Mouse (Mus musculus) forebrain, embryonic 12.5 days (tissue): ENCODE measurements around the gene Scube2. TPM values are rescaled to one million over a fixed set of nuclear protein-coding genes. Genes with fewer than 3 reads are reported as not detected.

Source experiments
- ATAC-seq: fragments of 200-750 bp; cut with Nextera tagmentation; 2 replicates; pipeline ENCODE4 v1.8.0; 2017; ENCODE audit warnings: moderate TSS enrichment; ENCODE audit not compliant: low FRiP score
- H3K27ac ChIP-seq: fragments of 300-500 bp; sonication (generic); 2 replicates; pipeline ENCODE4 v1.5.1; 2016; ENCODE audit warnings: mild to moderate bottlenecking
- H3K27me3 ChIP-seq: fragments of 300-500 bp; sonication (generic); 2 replicates; pipeline ENCODE4 v1.6.1; 2016; ENCODE audit warnings: mild to moderate bottlenecking
- H3K36me3 ChIP-seq: fragments of 300-500 bp; sonication (generic); replicated peaks from 2 replicates; pipeline ENCODE4 v1.6.1; 2016; ENCODE audit warnings: mild to moderate bottlenecking
- H3K4me1 ChIP-seq: fragments of 300-500 bp; sonication (generic); 2 replicates; pipeline ENCODE4 v1.6.1; 2016
- H3K4me2 ChIP-seq: fragments of 300-500 bp; sonication (generic); 2 replicates; pipeline ENCODE4 v1.6.1; 2016; ENCODE audit warnings: mild to moderate bottlenecking, moderate library complexity
- H3K4me3 ChIP-seq: fragments of 300-500 bp; sonication (generic); replicated peaks from 2 replicates; pipeline ENCODE4 v1.5.1; 2016; ENCODE audit warnings: mild to moderate bottlenecking
- H3K9ac ChIP-seq: fragments of 300-500 bp; sonication (generic); 2 replicates; pipeline ENCODE4 v1.6.1; 2016; ENCODE audit warnings: mild to moderate bottlenecking
- H3K9me3 ChIP-seq: fragments of 300-500 bp; sonication (generic); 2 replicates; pipeline ENCODE4 v1.6.1; 2016
- WGBS: fragments of 180-500 bp; shearing (Covaris S2); methylation state at CpG from one replicate; pipeline ENCODE4 v1.1.7; 2016; 5-methylcytosine and 5-hydroxymethylcytosine counted together
- polyA plus RNA-seq: library from polyadenylated mRNA; unstranded; fragments of >200 nt; fragmentation: Nextera tagmentation; extraction: Ambion mirVana; gene quantifications from 2 replicates; pipeline ENCODE4 v1.2.1, GENCODE M21; 2016

The Scube2 gene
- polyA plus RNA-seq, 1 experiment from 2014 or later, result 1.5 TPM

DNA sequence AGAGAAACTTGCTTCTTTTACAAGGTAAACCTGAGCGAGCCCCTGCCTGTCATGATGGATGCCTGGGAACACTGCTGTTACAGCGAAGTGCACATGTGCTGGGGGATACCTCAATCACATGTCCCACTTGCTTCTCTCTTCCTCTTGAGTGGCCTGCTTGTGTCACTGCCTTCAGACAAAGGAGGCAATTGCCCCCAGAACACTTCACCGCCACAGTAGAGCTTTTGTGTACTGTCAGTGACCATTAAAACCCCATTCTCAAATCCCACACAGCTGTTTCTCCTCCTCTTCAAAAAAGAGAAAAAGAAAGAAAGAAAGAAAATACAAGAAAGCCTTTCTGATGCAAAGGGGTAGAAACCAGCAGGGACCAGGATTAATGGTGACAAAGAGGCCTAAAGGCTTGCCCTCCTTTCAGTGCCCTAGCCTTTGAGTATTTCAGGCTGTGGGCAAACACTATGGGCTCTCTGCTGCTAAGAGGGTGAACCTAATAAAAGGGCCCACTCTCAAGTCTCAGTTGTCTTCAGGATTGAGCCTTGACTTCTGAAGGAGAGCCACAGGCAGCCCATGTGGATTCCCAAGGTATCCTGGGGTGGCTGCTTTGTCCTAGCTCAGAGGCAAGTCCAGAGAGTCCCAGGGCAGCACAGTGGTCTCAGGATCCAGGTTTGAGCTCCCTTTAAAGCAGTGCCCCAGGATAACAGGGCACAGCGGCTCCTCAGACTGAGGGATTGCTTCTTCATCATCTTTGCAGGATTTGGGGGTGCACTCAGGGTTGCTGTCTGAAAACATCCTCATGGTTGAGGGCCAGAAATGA lies 51.9 kb downstream of the Scube2 start:
- Histone ChIP-seq H3K36me3 (no peaks in the 10 kb centered on the region), H3K4me2 (no peak overlapping the region), H3K9ac (no peak overlapping the region), H3K27ac (no peak overlapping the region), H3K4me3 (no peak overlapping the region), H3K27me3 (peaks cover 85% of the 10 kb centered on the region), H3K4me1 (peaks cover 22% of the 10 kb centered on the region), H3K9me3 (no peaks in the 10 kb centered on the region)
- ATAC-seq, result peak; percentile 51; the same call in 1 of the 2 replicates
- 6% methylated on average over 4 of the region's 4 CpGs for WGBS

DNA sequence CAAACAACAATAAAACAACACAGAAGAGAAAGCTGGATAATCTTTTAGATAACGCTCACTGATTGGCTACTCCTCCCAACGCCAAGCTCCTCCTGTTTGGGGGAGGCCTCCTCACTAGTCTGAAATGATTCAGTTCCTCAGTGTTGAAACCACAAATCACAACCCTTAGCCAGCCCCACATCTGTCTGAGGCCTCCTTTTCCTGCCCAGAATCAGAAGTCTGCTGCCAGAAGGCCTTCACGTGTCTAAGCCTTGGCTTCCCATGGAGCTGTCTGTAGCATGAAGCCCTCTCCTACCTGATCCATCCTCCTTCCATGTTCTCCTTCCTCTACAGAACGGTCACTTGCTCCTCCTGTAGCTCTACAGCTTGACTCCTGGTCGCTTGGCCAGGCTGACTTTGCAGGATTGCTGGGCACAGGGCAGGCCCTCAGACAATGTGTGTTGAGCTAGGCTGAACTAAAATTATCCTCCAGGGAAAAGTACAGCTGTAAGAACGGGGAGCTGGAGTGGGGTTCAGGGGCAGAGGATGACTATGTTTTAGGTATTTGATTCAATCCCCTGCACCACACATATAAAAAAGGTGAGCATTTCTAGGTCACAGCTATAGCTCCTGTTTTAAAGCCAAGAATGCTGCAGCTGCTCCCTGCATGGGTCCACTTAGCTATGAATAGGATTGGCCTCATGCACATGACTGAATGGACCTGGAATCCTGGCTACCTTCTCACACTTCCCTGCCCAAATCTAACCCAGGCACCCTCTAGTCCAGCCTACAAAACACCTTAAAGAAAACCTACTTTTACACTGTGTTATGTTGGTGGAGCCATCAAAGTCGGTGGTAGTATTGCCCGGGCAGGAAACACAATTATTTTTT lies 57.6 kb downstream of the Scube2 start:
- Histone ChIP-seq H3K4me1 (peaks cover 3% of the 10 kb centered on the region; the same call in 1 of the 2 replicates), H3K9me3 (no peaks in the 10 kb centered on the region), H3K36me3 (no peaks in the 10 kb centered on the region), H3K9ac (no peak overlapping the region), H3K27ac (no peak overlapping the region), H3K27me3 (peaks cover 86% of the 10 kb centered on the region), H3K4me2 (no peak overlapping the region), H3K4me3 (no peak overlapping the region)
- ATAC-seq, result no peak
- 75% methylated on average over 8 of the region's 8 CpGs for WGBS

DNA sequence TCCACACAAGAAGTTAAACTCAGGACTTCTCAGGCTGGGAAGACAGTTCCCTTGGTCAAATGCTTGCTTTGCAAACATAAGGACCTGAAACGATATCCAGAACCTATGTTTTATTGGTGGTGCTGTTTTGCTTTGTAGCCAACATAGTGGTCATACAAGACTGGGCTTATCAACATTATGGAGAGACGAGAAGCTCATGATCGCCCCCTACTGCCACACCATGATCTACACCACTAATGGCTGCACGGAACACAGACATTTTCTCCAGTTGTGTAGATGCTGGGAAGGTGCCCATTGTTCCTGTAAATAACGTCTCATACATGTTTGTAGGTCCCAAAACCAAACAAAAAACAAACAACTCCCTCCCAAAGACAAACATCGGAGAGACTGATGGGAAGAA lies 60.6 kb downstream of the Scube2 start:
- H3K4me1 ChIP-seq, result no peaks in the 10 kb centered on the region
- no peak overlapping the region for H3K4me2 ChIP-seq
- no peaks in the 10 kb centered on the region for H3K36me3 ChIP-seq
- no peaks in the 10 kb centered on the region for H3K9me3 ChIP-seq
- no peak overlapping the region for H3K4me3 ChIP-seq
- H3K9ac ChIP-seq, result no peak overlapping the region
- H3K27ac ChIP-seq, result no peak overlapping the region
- no peak for ATAC-seq
- 75% methylated on average over 6 of the region's 6 CpGs for WGBS
- peaks cover 80% of the 10 kb centered on the region for H3K27me3 ChIP-seq

DNA sequence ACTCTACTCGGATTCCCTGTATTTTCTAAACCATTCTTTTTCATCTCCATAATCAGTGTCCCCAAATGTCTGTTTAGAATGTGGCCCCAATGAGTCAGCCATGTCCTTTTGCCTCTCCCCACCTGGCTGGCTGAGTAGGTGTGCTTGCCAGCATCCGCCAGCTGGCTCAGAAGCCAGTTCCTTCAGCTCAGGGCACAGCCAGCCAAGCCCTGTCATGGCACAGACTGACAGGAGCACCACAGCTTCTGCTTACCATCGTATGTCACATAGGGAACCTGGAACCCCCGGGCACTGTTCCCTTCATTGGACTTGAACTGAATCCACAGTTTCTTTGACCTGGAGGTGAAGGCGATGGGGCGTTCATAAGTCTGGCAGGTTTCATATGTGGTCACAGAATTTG lies 61.1 kb downstream of the Scube2 start:
- WGBS, result 93% methylated on average over 6 of the region's 6 CpGs
- no peak overlapping the region for H3K4me2 ChIP-seq
- H3K27ac ChIP-seq, result no peak overlapping the region
- no peak for ATAC-seq
- no peaks in the 10 kb centered on the region for H3K36me3 ChIP-seq
- H3K9me3 ChIP-seq, result no peaks in the 10 kb centered on the region
- peaks cover 77% of the 10 kb centered on the region for H3K27me3 ChIP-seq
- H3K4me1 ChIP-seq, result no peaks in the 10 kb centered on the region
- no peak overlapping the region for H3K9ac ChIP-seq
- no peak overlapping the region for H3K4me3 ChIP-seq

DNA sequence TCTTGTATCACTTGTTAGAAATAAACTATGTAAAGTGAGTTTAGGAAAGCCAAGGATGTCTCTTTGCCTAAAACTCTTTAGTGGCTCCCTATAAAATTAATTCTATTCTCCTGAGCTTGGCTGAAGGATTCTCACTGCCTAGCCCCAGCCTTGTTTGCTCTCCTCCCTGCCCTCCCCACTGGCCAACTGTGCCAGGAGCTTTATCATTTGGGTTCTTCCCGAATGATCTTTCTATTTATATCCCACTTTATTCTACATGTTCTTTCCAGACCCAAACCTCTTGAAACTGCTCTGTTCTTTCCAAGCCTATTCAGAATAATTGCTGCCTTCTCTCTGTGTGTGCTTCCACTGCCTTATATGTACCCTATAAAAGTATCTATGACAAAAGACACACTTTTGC lies 62.0 kb downstream of the Scube2 start:
- 70% methylated on average over 1 of the region's 1 CpGs for WGBS

DNA sequence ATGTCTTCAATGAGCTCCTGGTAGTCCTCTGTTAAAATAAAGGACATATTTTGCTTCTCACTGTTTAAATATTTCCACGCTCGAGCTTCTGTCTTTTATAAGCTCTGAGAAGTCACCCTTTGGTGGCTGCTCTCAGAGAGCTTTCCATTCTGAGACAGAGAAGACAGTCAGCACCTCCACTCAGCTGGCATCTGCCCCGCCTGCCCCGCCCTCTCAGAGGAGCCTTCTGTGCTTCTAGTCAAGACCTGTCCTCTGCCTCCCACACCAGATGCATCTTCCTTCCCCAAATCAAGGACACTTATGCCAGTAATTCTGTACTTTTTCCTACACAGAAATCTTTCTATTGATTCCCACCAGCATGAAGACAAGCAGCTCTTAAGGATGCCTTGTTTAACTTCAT lies 64.9 kb downstream of the Scube2 start:
- H3K9me3 ChIP-seq, result no peaks in the 10 kb centered on the region
- H3K27ac ChIP-seq, result no peak overlapping the region
- H3K4me3 ChIP-seq, result no peak overlapping the region
- 95% methylated on average over 4 of the region's 4 CpGs for WGBS
- H3K36me3 ChIP-seq, result no peaks in the 10 kb centered on the region
- no peak overlapping the region for H3K9ac ChIP-seq
- no peaks in the 10 kb centered on the region for H3K4me1 ChIP-seq
- H3K27me3 ChIP-seq, result peaks cover 46% of the 10 kb centered on the region
- no peak overlapping the region for H3K4me2 ChIP-seq
- ATAC-seq, result no peak

More for the DNA sequence above, 62.0 kb downstream of the Scube2 start:
- H3K9ac ChIP-seq, result no peak overlapping the region
- H3K27me3 ChIP-seq, result peaks cover 69% of the 10 kb centered on the region
- no peaks in the 10 kb centered on the region for H3K36me3 ChIP-seq
- no peaks in the 10 kb centered on the region for H3K4me1 ChIP-seq
- no peak overlapping the region for H3K4me2 ChIP-seq
- H3K4me3 ChIP-seq, result no peak overlapping the region
- H3K27ac ChIP-seq, result no peak overlapping the region
- H3K9me3 ChIP-seq, result no peaks in the 10 kb centered on the region
- ATAC-seq, result no peak

DNA sequence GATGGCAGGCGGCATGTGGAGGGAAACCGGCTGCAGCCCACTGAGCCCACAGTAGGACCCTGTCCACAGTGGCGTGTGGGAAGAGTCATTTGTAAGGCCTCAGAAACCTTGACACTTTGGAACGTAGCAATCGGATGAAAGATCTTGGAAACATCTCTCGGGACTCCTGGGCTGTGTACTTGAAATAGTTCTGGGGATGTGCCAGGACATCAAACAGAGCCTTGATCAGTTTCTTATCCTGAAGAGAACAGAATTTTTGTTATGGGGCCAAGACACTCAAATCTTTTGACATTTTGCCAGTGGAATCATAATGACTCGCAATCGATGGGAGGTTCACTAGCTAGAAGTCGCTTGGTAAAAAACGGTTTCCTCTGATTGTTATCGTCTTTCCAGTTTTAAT lies 66.3 kb downstream of the Scube2 start:
- Histone ChIP-seq H3K36me3 (no peaks in the 10 kb centered on the region), H3K9me3 (no peaks in the 10 kb centered on the region), H3K4me1 (no peaks in the 10 kb centered on the region), H3K4me2 (no peak overlapping the region), H3K27ac (no peak overlapping the region), H3K4me3 (no peak overlapping the region), H3K27me3 (peaks cover 44% of the 10 kb centered on the region), H3K9ac (no peak overlapping the region)
- ATAC-seq, result no peak
- 89% methylated on average over 11 of the region's 11 CpGs for WGBS

DNA sequence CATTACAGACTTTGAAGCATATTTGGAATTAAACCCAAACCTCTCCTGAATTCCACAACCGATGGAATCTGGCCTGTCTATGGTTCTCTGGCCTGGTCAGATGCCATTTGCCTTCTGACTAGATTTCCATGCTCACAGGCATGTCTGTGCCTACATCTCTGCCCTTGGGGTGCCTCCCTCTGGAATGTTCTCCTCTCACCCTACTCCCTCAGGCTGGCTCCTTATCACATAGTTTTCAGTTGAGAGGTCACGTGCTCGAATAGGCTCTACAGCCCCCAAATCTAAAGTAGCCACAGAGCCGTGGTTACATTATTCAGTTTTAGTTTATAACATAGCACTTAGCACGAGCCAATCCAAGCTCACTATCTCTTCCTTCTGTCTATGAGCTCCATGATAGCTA lies 69.9 kb downstream of the Scube2 start:
- ATAC-seq, result no peak
- H3K9me3 ChIP-seq, result no peaks in the 10 kb centered on the region
- no peak overlapping the region for H3K4me3 ChIP-seq
- peaks cover 18% of the 10 kb centered on the region for H3K27me3 ChIP-seq
- H3K4me2 ChIP-seq, result no peak overlapping the region
- no peak overlapping the region for H3K27ac ChIP-seq
- H3K9ac ChIP-seq, result no peak overlapping the region
- WGBS, result 84% methylated on average over 5 of the region's 5 CpGs
- no peaks in the 10 kb centered on the region for H3K4me1 ChIP-seq
- no peaks in the 10 kb centered on the region for H3K36me3 ChIP-seq

DNA sequence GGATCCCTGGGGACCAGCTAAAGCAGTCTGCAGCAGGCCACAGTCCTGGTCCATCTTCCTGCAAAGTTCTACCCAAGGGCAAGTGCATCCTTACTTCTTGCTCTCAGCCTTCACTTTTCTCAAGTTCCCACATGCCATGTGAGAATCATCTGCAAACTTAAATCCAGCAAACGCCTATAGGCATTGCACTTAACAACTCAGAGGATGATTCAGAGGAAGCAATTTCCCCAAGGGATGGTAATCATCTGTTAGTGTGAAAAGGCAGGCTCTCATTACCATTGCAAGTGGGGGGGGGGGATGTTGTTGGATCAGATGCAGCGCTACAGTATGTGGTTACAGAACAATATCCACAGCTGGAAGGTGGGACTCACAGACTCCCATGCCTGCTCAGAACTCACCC lies 70.9 kb downstream of the Scube2 start:
- WGBS, result 81% methylated on average over 2 of the region's 2 CpGs
- H3K27ac ChIP-seq, result no peak overlapping the region
- H3K9ac ChIP-seq, result no peak overlapping the region
- no peak for ATAC-seq
- no peaks in the 10 kb centered on the region for H3K36me3 ChIP-seq
- no peak overlapping the region for H3K4me3 ChIP-seq
- H3K4me1 ChIP-seq, result no peaks in the 10 kb centered on the region
- H3K27me3 ChIP-seq, result peaks cover 14% of the 10 kb centered on the region
- H3K4me2 ChIP-seq, result no peak overlapping the region
- H3K9me3 ChIP-seq, result no peaks in the 10 kb centered on the region

DNA sequence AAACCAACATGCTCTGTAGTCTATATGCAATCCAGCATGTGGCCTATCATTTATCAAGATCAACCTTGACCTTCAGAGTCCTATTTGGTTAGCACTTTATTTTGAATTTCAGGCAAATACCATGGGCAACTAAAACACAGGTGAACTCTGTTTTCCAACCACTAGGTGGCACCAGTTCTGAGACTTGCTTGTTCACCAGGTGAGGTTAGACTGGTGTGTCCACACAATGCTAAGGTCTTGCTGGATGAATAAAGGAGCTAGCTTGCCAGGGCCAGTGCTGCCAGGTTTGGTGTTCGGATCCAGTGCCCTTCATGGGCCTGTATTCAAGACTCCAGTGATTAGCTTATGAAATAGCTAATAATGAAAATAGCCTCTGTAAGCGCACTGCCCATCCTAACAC lies 72.7 kb downstream of the Scube2 start:
- no peak overlapping the region for H3K4me3 ChIP-seq
- H3K27me3 ChIP-seq, result peaks cover 14% of the 10 kb centered on the region
- ATAC-seq, result 0 out of 2 replicates have a peak, but pooled peaks have one; percentile 20
- H3K9ac ChIP-seq, result no peak overlapping the region
- no peak overlapping the region for H3K27ac ChIP-seq
- WGBS, result 82% methylated on average over 2 of the region's 2 CpGs
- no peaks in the 10 kb centered on the region for H3K36me3 ChIP-seq
- no peaks in the 10 kb centered on the region for H3K9me3 ChIP-seq
- no peaks in the 10 kb centered on the region for H3K4me1 ChIP-seq
- H3K4me2 ChIP-seq, result no peak overlapping the region

DNA sequence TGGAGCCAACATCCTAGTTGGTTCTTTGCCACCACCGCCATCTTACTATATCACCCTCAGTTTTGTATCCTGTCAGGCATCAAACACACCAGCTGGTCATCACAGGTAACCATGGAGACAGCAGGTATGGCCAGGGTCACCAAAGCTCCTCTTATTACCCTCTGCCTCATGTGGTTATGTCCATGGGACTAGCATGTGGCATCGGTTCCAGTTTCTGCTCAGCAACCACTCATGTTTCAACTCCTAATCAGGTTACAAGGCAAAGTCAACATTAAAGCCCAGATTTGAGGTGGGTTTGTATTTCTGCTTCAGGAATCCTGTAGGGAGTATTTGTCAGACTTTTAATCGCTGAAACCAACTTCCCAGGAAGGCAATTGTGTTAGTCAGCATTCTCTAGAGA lies 74.7 kb downstream of the Scube2 start:
- H3K4me2 ChIP-seq, result no peak overlapping the region
- no peak for ATAC-seq
- H3K4me1 ChIP-seq, result no peaks in the 10 kb centered on the region
- no peak overlapping the region for H3K27ac ChIP-seq
- 88% methylated on average over 3 of the region's 3 CpGs for WGBS
- H3K27me3 ChIP-seq, result peaks cover 12% of the 10 kb centered on the region
- H3K36me3 ChIP-seq, result no peaks in the 10 kb centered on the region
- no peaks in the 10 kb centered on the region for H3K9me3 ChIP-seq
- no peak overlapping the region for H3K4me3 ChIP-seq
- no peak overlapping the region for H3K9ac ChIP-seq

DNA sequence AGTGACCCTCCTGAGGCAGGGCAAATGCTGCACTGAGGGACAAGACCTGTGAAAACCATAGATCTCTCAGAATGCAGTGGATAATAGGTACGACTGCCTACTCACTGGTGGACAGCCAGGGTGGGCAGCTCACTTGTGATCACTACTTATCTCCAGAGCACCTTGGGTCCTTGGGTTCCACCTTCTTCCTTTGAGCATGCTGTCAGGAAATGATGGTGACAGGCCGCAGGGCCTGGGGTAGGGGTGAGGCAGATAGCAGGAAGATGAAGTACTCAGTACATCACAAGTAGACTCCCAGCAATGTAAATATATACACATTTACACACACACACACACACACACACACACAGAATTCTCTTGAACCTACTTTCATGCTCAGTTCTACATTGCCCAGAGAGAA lies 77.6 kb downstream of the Scube2 start:
- Histone ChIP-seq H3K27ac (no peak overlapping the region), H3K27me3 (peaks cover 17% of the 10 kb centered on the region), H3K4me2 (no peak overlapping the region), H3K9ac (no peak overlapping the region), H3K4me3 (no peak overlapping the region), H3K4me1 (no peaks in the 10 kb centered on the region), H3K9me3 (no peaks in the 10 kb centered on the region), H3K36me3 (no peaks in the 10 kb centered on the region)
- ATAC-seq, result no peak
- WGBS, result 88% methylated on average over 2 of the region's 2 CpGs
